Mouse (Mus musculus): ENCODE measurements around the gene Bmp10. TPM values are rescaled to one million over a fixed set of nuclear protein-coding genes. Genes with fewer than 3 reads are reported as not detected.

The Bmp10 gene
- total RNA-seq (2018; cell fraction: chromatin; rRNA removed), result under 1 TPM in 3 of 26 experiments, not detected in 23; 0.16 to 0.47 (median 0.23) TPM
- total RNA-seq (2018; cell fraction: cytosol; rRNA removed), result under 1 TPM in 12 of 26 experiments, not detected in 14; 0.03 to 0.28 (median 0.09) TPM
- total RNA-seq (2018; cell fraction: nucleus; rRNA removed), result under 1 TPM in 10 of 26 experiments, not detected in 16; 0.15 to 0.72 (median 0.48) TPM
- not detected in 3 replicates for polyA plus RNA-seq (2018)

- Histone ChIP-seq H3K36me3 (ENCODE audit: inconsistent target) (no peaks in the 10 kb centered on the region), H3K4me3 (ENCODE audit: inconsistent target) (no peak within 1 kb of the TSS), H3K79me2 (ENCODE audit: inconsistent target) (no peaks in the 10 kb centered on the region), H3K27ac (no peak within 1 kb of the TSS)
- 93% methylated on average over 6 of the region's 7 CpGs for WGBS (ENCODE audit: missing documents)
These were observed at the start of gene Bmp10 for GRCm38 (mm10) chr6:87428487-87429044. TSS of gene Bmp10 (plus strand) at chr6:87428994.

GRCm38 (mm10) chr6:87383926-87384691 is 44.7 kb upstream of the Bmp10 start:
- Histone ChIP-seq H3K36me3 (ENCODE audit: inconsistent target) (no peaks in the 10 kb centered on the region), H3K4me3 (ENCODE audit: inconsistent target) (no peak overlapping the region), H3K79me2 (ENCODE audit: inconsistent target) (no peaks in the 10 kb centered on the region), H3K27ac (no peak overlapping the region)
- 19% methylated on average over 23 of the region's 24 CpGs for WGBS (ENCODE audit: missing documents)

GRCm38 (mm10) chr6:87384761-87385160 is 44.0 kb upstream of the Bmp10 start:
- Histone ChIP-seq H3K4me3 (ENCODE audit: inconsistent target) (no peak overlapping the region), H3K27ac (no peak overlapping the region), H3K79me2 (ENCODE audit: inconsistent target) (no peaks in the 10 kb centered on the region), H3K36me3 (ENCODE audit: inconsistent target) (no peaks in the 10 kb centered on the region)
- WGBS (ENCODE audit: missing documents), result 56% methylated on average over 6 of the region's 6 CpGs

GRCm38 (mm10) chr6:87386203-87386602 is 42.6 kb upstream of the Bmp10 start:
- no peak overlapping the region for H3K4me3 ChIP-seq (ENCODE audit: inconsistent target)
- no peaks in the 10 kb centered on the region for H3K79me2 ChIP-seq (ENCODE audit: inconsistent target)
- H3K27ac ChIP-seq, result no peak overlapping the region
- H3K36me3 ChIP-seq (ENCODE audit: inconsistent target), result no peaks in the 10 kb centered on the region
- 41% methylated on average over 7 of the region's 7 CpGs for WGBS (ENCODE audit: missing documents)

GRCm38 (mm10) chr6:87386681-87387080 is 42.1 kb upstream of the Bmp10 start:
- Histone ChIP-seq H3K4me3 (ENCODE audit: inconsistent target) (no peak overlapping the region), H3K27ac (no peak overlapping the region), H3K36me3 (ENCODE audit: inconsistent target) (no peaks in the 10 kb centered on the region), H3K79me2 (ENCODE audit: inconsistent target) (no peaks in the 10 kb centered on the region)
- WGBS (ENCODE audit: missing documents), result 91% methylated on average over 10 of the region's 10 CpGs

- 55% methylated on average over 7 of the region's 7 CpGs for WGBS (ENCODE audit: missing documents)
- no peaks in the 10 kb centered on the region for H3K36me3 ChIP-seq (ENCODE audit: inconsistent target)
- no peak within 1 kb of the TSS for H3K4me3 ChIP-seq (ENCODE audit: inconsistent target)
- no peak within 1 kb of the TSS for H3K27ac ChIP-seq
- H3K79me2 ChIP-seq (ENCODE audit: inconsistent target), result no peaks in the 10 kb centered on the region
These were observed 39.9 kb upstream of the Bmp10 start, which contains the start of gene Gkn3 for GRCm38 (mm10) chr6:87388877-87389276. TSS of gene Gkn3 (minus strand) at chr6:87388935.

GRCm38 (mm10) chr6:87389455-87389989 is 39.3 kb upstream of the Bmp10 start:
- Histone ChIP-seq H3K79me2 (ENCODE audit: inconsistent target) (no peaks in the 10 kb centered on the region), H3K36me3 (ENCODE audit: inconsistent target) (no peaks in the 10 kb centered on the region), H3K27ac (no peak overlapping the region), H3K4me3 (ENCODE audit: inconsistent target) (no peak overlapping the region)
- WGBS (ENCODE audit: missing documents), result 87% methylated on average over 4 of the region's 5 CpGs

GRCm38 (mm10) chr6:87393466-87394205 is 35.2 kb upstream of the Bmp10 start:
- Histone ChIP-seq H3K4me3 (ENCODE audit: inconsistent target) (no peak overlapping the region), H3K27ac (no peak overlapping the region), H3K79me2 (ENCODE audit: inconsistent target) (no peaks in the 10 kb centered on the region), H3K36me3 (ENCODE audit: inconsistent target) (no peaks in the 10 kb centered on the region)
- 44% methylated on average over 7 of the region's 8 CpGs for whole genome bisulfite sequencing (ENCODE audit: missing documents)

GRCm38 (mm10) chr6:87394783-87395182 is 34.0 kb upstream of the Bmp10 start:
- no peaks in the 10 kb centered on the region for H3K79me2 ChIP-seq (ENCODE audit: inconsistent target)
- 79% methylated on average over 9 of the region's 9 CpGs for WGBS (ENCODE audit: missing documents)
- no peak overlapping the region for H3K4me3 ChIP-seq (ENCODE audit: inconsistent target)
- no peaks in the 10 kb centered on the region for H3K36me3 ChIP-seq (ENCODE audit: inconsistent target)
- H3K27ac ChIP-seq, result no peak overlapping the region

- Histone ChIP-seq H3K79me2 (ENCODE audit: inconsistent target) (no peaks in the 10 kb centered on the region), H3K27ac (no peak overlapping the region), H3K36me3 (ENCODE audit: inconsistent target) (no peaks in the 10 kb centered on the region), H3K4me3 (ENCODE audit: inconsistent target) (no peak overlapping the region)
- 6% methylated on average over 5 of the region's 5 CpGs for WGBS (ENCODE audit: missing documents)
These were observed 29.7 kb upstream of the Bmp10 start for GRCm38 (mm10) chr6:87399137-87399536.

- 2% methylated on average over 4 of the region's 4 CpGs for WGBS (ENCODE audit: missing documents)
- H3K4me3 ChIP-seq (ENCODE audit: inconsistent target), result no peak overlapping the region
- no peaks in the 10 kb centered on the region for H3K79me2 ChIP-seq (ENCODE audit: inconsistent target)
- H3K27ac ChIP-seq, result no peak overlapping the region
- H3K36me3 ChIP-seq (ENCODE audit: inconsistent target), result no peaks in the 10 kb centered on the region
These were observed 28.8 kb upstream of the Bmp10 start for GRCm38 (mm10) chr6:87399886-87400566.

- H3K27ac ChIP-seq, result no peak overlapping the region
- H3K4me3 ChIP-seq (ENCODE audit: inconsistent target), result no peak overlapping the region
- no peaks in the 10 kb centered on the region for H3K79me2 ChIP-seq (ENCODE audit: inconsistent target)
- H3K36me3 ChIP-seq (ENCODE audit: inconsistent target), result no peaks in the 10 kb centered on the region
- 94% methylated on average over 6 of the region's 6 CpGs for WGBS (ENCODE audit: missing documents)
These were observed 27.3 kb upstream of the Bmp10 start for GRCm38 (mm10) chr6:87401456-87401855.

- Histone ChIP-seq H3K36me3 (ENCODE audit: inconsistent target) (no peaks in the 10 kb centered on the region), H3K79me2 (ENCODE audit: inconsistent target) (no peaks in the 10 kb centered on the region), H3K27ac (no peak overlapping the region), H3K4me3 (ENCODE audit: inconsistent target) (no peak overlapping the region)
- 60% methylated on average over 3 of the region's 3 CpGs for WGBS (ENCODE audit: missing documents)
These were observed 16.8 kb upstream of the Bmp10 start for GRCm38 (mm10) chr6:87412011-87412410.

GRCm38 (mm10) chr6:87422304-87422703 is 6.5 kb upstream of the Bmp10 start:
- Histone ChIP-seq H3K27ac (no peak overlapping the region), H3K79me2 (ENCODE audit: inconsistent target) (no peaks in the 10 kb centered on the region), H3K4me3 (ENCODE audit: inconsistent target) (no peak overlapping the region), H3K36me3 (ENCODE audit: inconsistent target) (no peaks in the 10 kb centered on the region)
- whole genome bisulfite sequencing (ENCODE audit: missing documents), result 92% methylated on average over 7 of the region's 7 CpGs

All from macrophage (primary cell).